Mouse (Mus musculus) right cerebral cortex, postnatal 25 days (tissue): ENCODE data around the gene Mcidas.

ENCODE experiments used
- DNase-seq: peaks from one replicate; pipeline ENCODE4 v3.0.0; 2022

Mcidas gene

DNA sequence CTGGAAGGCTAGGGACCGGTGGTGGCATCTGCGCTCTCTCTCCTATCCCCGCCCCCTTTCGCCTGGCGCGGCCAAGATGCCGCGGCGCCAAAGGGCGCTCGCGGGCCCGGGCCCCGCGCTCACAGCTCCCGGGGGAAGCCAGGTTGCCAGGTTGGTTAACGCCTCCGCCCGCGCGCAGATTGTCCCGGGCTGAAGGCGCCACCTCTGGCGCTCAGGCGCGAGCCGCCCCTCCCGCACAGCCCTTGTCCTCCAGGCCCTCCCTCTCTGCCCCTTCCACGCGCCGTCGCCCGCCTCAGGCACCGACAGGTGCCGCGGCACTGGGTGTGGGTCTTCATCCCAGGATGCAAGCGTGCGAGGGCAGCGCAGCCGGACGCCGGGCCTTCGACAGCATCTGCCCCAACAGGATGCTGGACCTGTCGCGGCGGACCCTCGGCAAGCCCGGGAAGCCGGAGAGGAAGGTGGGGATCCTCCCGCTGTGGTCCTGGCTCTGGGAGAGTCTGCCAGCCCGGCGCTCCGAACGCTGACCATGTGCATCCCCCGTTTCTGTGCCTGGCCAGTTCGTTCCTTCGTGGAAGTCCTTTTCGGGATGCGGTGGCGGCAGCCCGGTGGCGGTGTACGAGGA, at the start of gene Mcidas:
Mcidas (plus strand) TSS at position 315 of the 622 bp plus-strand sequence.
- no peak for DNase-seq

DNA sequence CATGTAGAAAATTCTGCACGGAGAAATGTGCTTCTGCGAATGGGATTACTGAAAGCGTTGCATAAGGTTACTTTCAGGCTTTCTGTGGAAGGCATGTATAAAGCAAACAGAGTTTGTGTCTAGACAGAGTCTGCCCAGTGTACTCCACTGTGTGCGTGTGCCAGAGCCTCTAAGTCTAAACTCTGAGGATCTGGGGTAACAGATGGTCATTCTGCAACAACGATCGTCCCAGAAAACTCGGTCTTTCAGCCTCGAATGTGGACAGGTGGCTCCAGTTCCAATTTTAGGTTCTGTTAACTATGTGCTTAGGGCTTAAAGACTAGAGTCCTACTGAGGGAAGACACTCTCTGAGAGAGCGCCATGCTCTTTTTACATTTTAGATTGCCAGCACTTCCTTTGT, 48.3 kb upstream of the Mcidas start:
- peak; percentile 6 for DNase-seq

DNA sequence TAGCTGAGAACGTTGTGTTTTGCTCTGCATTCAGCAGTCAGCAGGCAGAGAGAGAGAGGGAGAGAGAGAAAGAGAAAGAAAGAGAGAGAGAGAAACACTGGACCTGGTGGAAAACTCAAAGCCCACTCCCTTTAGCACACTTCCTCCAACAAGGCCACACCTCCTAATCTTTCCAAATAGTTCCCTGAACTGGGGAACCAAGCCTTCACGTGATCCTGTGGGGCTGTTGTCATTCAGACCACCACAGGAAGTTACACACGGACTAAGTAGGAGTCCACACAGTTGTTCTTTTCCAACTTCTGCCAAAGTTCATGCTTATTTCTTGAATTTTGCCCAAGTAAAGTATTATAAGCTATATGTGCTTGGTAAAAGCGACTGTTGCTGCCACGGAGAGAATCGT, 47.7 kb upstream of the Mcidas start:
- no peak for DNase-seq

DNA sequence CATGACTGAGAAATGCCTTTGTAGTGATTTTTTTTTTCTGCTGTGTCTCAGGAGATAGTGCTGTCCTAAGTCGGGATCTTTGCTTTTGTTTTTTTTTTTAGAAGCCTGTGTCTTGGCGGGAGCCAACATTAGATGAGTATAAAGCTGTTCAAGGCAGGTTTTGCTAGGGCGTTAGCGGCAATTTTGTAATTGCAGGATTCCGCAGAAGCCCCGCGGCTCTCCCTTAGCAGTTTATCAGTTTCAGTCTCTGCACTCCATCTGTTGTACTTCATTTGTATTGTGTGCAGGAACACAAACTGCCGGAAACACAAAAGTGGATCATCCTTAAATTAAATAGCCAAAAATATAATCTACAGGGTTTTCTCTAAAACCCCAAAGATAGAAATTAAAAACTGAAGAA, 39.6 kb upstream of the Mcidas start:
- DNase-seq, result no peak

DNA sequence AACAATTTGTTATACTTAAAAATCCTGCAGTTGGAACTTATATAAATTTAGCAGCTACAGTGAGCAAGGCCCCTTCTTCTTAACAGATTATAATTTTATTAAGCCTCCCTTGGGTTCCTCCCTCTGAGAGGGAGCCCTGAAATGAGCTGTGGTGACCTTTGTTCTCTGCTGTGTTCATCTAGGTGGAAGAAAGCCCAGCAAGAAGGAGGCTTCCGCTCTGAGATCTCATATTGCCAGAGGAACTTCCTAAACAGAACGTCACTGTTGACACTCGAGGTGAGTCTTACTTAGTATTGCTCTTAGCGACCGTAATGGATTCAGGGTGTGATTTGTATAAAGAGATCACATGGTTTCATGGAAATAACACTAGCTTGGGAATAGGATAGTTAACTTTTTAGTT, 30.6 kb upstream of the Mcidas start:
- DNase-seq, result no peak

DNA sequence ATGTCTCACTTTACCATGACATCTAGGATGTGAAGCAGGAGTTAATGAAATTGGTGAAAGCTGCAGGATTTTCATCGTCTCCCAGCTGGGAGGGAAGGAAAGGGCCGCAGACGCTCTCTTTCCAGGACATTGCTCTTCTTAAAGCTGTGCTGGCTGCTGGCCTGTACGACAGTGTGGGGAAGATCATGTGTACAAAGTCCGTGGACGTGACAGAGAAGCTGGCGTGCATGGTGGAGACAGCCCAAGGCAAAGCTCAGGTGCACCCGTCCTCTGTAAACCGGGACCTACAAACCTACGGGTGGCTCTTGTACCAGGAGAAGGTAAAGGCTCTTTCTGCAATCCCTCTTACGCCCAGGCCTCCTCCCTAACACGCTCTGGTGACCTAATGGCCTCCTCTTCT, 29.2 kb upstream of the Mcidas start:
- no peak for DNase-seq

DNA sequence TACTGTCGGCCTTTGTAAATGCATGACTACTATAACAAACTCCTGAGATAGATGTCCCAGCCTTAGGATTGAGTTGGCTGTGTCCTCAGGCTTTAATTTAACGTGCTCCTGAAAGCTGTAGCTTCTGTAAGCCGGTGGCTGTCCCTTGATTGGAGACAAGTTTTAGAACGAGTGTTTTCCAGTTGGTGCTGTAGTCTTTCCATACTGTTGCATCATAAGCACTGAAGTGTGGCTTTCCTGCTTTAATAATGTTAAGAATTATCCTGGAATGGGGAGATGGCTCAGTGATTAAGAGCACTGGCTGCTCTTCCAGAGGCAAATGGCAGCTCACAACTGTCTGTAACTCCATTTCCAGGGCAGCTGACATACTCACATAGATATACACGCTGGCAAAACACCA, 26.4 kb upstream of the Mcidas start:
- DNase-seq, result no peak

DNA sequence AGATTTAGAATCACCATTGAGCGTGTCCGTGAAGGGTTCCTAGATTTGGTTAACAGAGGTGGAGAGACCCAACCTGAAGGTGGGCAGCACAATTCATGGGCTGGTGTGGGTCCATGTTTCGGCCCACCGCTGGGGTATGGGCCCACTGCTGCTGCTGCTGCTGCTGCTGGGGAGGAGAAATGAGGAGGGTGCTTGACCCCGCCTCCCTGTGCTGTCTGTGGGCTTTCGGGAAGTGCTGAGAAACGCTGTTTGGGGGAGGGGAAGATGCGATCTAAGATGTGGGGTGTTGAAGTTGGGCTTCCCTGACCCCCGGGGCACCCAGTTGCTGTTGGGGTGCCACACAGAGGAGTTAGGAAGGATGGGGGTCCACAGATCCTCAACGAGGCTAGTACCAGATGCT, 16.9 kb upstream of the Mcidas start:
- DNase-seq, result no peak

DNA sequence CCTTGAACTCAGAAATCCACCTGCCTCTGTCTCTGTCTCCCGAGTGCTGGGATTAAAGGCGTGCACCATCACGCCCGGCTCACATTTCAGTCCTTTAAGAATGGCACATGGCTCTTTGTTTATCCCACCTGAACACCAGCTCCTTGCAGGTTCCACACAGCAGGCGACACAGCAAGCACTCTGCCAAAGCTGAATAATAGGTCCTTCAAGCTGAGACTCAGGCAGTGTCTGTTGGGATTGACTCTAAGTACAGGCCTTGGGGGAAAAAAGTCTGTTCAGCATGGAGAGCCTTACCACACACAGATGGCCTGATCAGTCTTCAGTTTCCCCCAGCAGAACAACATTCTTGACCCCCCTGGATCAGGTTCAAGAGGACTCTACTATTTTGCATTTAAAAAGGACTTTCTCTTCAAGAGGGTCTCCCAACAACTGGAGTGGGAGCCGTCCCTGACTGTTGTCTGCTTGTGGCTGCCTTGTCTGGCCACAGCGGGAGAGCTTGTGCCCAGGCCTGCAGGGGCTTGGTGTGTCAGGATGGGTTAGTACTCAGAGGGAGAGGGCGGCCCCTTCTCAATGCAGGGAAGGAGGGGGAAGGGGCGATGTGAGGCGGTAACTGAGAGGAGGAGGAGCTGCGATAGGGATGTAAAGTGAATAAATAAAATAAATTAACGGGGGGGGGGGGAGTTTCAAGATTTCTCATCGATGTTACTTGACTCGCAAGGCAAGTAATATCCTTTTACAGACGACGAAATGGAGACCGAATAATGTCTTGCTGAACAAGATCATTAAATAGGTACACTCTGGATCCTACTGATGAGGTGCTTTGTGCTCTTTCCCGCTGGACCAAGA, 7.8 kb upstream of the Mcidas start:
- DNase-seq, result no peak

DNA sequence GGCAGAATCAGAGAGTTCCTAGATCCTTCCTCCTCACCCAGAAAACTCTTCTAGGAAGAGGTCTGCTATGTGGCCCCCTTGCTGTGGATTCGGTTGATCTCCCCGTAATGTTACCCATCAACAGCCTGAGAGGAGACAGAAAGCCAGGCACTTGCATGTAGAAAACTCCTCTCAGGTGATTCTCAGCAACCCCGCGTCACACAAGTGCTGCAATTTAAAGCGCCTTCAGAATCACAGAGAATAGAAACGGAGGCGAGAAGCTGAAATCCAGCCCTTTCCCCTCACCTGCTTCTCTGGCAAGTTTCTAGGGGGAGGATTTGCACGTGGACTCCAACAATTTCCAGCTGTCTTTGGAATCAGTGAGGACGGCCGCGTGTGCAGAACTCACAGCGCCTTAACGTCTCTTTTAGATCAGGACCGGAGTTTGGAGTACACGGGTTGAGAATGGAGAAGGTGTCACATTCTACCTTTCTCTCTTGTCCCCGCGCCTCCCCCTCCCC, 7.1 kb upstream of the Mcidas start:
- no peak for DNase-seq

DNA sequence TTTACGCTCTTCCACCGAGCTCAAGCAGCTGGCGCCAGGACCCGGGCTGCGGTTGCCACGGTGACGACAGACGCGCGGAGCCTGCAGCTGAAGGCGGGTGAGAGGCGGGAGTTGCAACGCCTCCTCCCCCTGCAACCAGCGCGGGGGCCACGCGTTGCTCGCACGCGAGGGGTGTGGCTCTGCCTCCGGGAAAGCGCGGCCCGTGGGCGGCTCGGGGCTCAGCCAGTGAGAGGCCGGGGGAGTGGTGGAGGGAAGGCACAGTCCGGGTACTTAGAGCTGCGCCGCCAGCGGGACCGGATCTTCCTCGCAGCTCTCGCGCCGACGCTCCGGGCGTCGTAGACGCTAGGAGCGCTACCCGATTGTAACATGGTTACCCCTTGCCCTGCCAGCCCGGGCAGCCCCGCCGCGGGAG, 6.1 kb upstream of the Mcidas start, which contains the start of gene Ccno:
Ccno (plus strand) TSS at position 271 of the 412 bp plus-strand sequence.
- DNase-seq, result peak; percentile 94

DNA sequence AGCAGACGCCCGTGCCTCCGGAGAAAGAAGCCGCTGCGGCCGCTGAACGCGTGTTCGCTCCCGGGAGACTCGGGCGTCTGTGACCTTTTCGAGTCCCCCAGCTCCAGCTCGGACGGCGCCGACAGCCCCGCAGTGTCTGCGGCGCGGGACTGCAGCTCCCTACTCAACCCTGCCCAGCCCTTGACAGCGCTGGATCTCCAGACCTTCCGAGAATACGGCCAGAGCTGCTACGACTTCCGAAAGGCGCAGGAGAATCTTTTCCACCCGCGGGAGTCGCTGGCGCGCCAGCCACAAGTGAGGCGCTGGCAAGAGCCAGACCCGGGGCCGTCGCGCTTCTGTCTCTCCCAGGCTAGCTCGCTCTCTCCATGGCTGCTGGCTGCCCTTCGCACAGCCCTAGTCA, 5.7 kb upstream of the Mcidas start:
- DNase-seq, result no peak

DNA sequence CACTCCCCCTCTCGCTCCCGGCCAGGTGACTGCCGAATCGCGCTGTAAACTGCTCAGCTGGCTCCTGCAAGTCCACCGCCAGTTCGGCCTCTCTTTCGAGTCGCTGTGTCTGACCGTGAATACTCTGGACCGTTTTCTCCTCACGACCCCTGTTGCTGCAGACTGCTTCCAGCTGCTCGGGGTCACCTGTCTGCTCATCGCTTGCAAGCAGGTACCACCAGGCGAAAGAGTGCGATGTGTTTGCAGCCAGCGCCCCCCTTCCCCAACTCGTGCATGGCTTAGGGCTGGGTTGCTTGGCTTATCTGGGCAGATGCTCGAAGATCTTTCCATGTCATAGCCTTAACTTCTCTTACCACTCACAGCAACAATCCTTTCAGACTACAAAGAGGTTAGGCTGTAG, 4.8 kb upstream of the Mcidas start:
- DNase-seq, result no peak

DNA sequence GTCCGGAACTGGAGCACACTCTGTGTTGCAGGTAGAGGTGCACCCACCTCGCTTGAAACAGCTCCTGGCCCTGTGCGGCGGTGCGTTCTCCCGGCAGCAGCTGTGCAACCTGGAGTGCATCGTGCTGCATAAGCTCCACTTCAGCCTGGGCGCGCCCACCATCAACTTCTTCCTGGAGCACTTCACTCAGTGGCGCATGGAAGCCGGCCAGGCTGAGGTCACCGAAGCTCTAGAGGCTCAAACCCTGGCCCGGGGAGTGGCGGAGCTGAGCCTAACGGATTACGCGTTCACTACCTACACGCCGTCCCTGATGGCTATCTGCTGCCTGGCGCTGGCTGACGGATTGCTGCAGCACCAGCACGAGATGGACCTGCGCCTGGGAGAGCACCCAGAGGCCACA, 4.1 kb upstream of the Mcidas start:
- DNase-seq, result no peak

DNA sequence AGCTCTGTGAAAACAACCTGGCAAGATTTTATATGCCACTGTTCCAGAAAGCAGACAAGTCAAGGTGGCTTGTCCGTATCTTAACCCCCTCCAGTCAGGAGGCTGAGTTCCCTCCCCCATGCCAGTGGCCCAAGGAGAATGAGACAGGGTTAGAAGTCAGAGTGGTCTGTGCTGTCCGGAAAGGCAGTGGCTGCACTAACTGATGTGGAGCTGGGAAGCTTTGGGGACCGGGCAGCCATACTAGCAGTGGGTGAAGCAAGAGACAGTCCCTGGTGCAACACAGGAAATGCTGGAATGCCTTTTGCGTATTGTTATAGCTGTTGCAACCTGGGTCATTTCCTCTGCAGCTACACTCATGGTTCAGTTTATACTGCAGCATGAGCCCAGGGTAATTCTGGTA, 3.3 kb upstream of the Mcidas start:
- DNase-seq, result no peak

DNA sequence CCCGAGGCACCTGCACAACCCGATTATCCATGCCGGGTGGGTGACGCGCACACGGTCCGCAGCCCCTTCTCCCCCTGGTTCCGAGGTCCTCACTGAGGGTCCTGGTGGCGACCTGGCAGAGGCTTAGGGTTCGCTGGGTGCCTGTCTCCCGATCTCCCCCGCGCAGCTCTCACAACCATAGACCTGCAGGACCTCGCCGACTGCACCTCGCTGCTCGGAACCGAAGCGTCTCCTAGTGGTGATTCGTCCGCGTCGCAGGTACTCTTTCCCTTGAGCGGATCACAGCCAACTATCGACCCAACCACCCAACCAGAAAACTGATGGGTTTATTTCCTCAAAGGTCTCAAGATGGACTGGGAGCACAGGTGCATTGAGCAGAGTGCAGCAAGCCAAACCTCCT, 546 bp downstream of the Mcidas start:
- peak; percentile 39 for DNase-seq

DNA sequence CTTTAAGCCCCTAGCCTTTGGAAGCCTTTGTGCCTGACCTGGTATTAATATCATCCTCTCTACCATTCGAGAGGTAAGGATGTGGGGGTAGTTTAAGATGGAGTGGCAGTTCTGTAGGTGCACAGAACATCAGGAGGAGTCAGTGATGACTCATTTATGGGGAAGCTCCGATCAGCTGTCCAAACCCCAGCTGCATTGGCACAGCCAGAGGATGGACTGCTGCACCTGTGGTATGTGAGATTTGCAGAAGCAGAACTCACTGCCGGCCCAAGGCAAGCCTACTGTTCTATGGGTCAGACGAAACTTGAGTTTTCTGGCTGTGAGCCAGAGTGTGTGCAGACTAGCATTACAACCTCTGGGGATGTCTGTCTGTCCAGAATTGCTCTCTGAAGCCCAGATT, 2.8 kb downstream of the Mcidas start:
- DNase-seq, result no peak

DNA sequence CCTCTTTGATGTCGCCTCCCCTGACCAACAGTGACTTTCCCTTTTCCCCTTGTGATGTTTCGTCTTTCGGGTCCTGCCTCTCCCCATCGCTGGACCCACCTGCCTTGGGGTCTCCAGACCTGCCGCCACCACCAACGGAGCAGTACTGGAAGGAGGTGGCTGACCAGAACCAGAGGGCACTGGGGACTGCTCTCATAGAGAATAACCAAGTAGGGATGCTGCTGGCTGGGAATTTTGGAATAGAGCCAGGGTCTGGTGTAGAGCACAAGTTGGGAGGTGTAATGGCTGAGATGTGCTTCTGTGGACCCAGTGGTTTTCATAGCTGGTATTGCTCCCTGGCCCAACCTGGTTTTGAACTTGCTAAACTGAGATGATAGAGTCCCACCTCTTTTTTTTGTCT, 3.7 kb downstream of the Mcidas start:
- no peak for DNase-seq

DNA sequence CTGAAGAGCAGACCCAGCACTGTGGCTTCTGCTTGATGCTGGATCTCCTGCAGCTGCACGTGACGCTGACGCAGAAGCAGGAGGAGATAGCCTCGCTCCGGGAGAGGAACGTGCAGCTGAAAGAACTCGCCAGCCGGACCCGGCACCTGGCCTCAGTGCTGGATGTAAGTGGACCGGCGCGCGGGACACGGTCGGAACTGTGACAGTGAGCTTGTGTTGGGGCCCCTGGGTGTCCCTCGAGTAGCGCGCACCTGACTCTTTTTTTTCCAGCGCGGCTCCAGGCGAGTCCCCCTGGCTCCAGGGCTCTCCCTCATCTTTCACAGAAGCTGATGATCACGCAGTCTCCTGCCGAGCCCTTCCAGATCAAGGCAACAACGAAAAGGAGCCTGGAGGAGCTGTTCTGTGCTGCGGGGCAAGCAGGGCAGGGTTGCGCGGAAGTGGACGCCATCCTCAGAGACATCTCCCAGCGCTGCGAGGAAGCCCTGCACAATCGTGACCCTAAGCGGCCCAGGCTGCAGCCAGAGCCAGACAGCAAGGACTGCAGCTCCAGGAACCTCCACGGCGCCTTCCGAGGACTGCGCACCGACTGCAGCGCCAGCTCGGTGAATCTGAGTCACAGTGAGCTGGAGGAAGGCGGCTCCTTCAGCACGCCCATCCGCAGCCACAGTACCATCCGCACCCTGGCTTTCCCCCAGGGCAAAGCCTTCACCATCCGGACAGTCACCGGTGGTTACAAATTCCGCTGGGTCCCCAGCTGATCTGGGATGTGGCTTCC, 5.0 kb downstream of the Mcidas start:
- peak; percentile 65 for DNase-seq

DNA sequence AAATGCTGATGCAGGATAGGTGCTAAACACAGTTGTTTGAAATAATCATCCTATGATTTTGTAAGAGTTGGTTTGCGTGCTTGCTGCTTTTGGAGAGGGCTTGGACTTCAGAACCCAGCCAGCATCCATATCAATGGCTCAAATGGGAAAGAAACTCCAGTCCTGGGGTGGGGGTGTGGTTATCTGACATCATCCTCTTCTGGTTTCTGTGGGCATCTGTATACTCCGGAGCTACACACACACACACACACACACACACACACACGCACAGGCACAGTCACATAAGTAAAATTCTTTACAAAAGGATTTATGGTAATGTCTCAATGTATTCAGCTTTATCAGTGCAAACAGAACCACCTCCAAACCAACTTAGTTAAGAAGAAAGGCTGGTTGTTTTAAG, 6.4 kb downstream of the Mcidas start:
- no peak for DNase-seq

DNA sequence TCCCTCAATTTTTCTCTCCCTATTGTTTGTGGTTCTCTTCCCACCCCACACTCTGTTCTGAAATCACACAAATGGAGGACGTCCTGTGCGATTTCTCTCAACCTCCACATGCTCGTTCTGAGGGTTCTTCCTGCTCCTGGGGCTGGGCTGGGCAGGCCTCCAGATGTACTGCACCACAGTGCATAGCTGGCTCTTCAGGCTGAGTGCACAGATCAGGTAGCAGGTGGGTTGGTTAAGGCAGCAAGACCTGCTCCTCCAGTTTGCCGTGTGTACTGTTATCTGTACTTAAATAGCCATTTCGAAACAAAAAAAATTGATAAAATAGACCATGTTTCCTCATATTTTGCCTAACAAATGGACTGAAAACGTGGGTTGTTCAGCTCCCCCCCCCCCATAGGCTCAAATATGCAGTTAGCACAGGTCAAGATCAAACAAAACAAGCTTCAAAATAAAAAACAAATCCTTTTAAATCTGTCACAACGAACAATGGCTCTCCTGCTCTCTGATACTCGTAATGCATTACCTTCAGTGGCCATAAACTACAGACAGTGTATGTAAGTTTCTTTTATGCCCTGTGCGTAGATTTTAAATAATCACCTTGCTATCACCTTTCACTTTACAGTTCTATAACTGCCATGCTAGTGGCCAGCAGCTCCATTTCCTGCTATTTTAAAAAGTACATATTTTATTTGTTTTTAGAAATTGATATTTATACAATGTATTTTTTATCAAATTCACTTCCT, 7.1 kb downstream of the Mcidas start:
- no peak for DNase-seq

DNA sequence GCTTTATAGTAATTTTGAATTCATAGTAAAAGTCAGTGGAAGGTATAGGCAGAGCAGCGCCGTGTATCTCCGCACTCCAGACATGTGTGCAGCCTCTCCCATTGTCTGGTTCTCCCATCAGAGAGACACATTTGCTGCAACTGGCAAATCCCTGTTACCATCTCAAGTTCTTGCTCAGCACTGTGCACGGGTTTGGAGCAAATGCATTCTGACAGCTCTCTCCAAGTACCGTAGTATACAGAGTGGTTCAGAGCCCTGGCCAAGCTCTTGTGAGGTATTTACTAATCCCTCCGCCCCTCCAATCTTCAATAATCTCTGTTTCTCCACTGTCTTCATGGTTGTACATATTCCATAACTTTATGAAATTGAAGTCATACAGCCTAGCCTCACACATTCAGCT, 19.0 kb downstream of the Mcidas start:
- no peak for DNase-seq
